Mouse (Mus musculus) MEL (cell line): Measurements from ENCODE around the gene Plekha5. TPM values are rescaled to one million over a fixed set of nuclear protein-coding genes. Genes with fewer than 3 reads are reported as not detected.

Experiments
- DNase-seq: peaks from one replicate; pipeline ENCODE4 v3.0.0; 2011; ENCODE audit warnings: low read depth, low spot score
- H3K27ac ChIP-seq: 2 replicates; pipeline ENCODE4 v1.5.1; 2012; ENCODE audit warnings: low read depth, mild to moderate bottlenecking, control low read depth, low read length, moderate library complexity; ENCODE audit not compliant: control insufficient read depth
- H3K27me3 ChIP-seq, 2 experiments: fragments of 150-350 bp in 1 of 2; sonication (generic) in 1 of 2; 2 replicates each; pipeline ENCODE4 v1.6.1; 2012; ENCODE audit warnings: low read length in 2 of 2, mild to moderate bottlenecking in 2 of 2, improper control_type of control experiment in 1 of 2, moderate library complexity in 1 of 2; ENCODE audit not compliant: insufficient read depth in 2 of 2, control insufficient read depth in 1 of 2
- H3K36me3 ChIP-seq, 2 experiments: 2 replicates each; pipeline ENCODE4 v1.6.1; 2012 to 2014; ENCODE audit warnings: low read length in 2 of 2, improper control_type of control experiment in 1 of 2, inconsistent platforms in 1 of 2, mild to moderate bottlenecking in 1 of 2; ENCODE audit not compliant: insufficient read depth in 2 of 2, control insufficient read depth in 1 of 2
- H3K4me1 ChIP-seq, 2 experiments: fragments of 150-350 bp in 1 of 2; sonication (generic) in 1 of 2; 2 replicates each; pipeline ENCODE4 v1.6.1; 2012; ENCODE audit warnings: low read length in 2 of 2, improper control_type of control experiment in 1 of 2, mild to moderate bottlenecking in 1 of 2; ENCODE audit not compliant: insufficient read depth in 2 of 2, control insufficient read depth in 1 of 2
- H3K4me3 ChIP-seq, 2 experiments: fragments of 150-350 bp in 1 of 2; sonication (generic) in 1 of 2; 2 replicates each; pipeline ENCODE4 v1.5.1; 2012; ENCODE audit warnings: low read depth in 2 of 2, low read length in 2 of 2, mild to moderate bottlenecking in 2 of 2, moderate library complexity in 2 of 2, control low read depth in 1 of 2, improper control_type of control experiment in 1 of 2; ENCODE audit not compliant: control insufficient read depth in 1 of 2, insufficient read depth in 1 of 2
- H3K79me2 ChIP-seq: 2 replicates; pipeline ENCODE4 v1.6.1; 2012; ENCODE audit warnings: mild to moderate bottlenecking, low read length, moderate library complexity; ENCODE audit not compliant: control insufficient read depth, poor library complexity, insufficient read depth
- H3K9ac ChIP-seq: 2 replicates; pipeline ENCODE4 v1.6.1; 2012; ENCODE audit warnings: low read depth, mild to moderate bottlenecking, control low read depth, low read length, moderate library complexity; ENCODE audit not compliant: control insufficient read depth, poor library complexity, severe bottlenecking
- H3K9me3 ChIP-seq: fragments of 150-350 bp; sonication (generic); replicated peaks from 2 replicates; pipeline ENCODE4 v1.6.1; 2012; ENCODE audit warnings: mild to moderate bottlenecking, low read length, improper control_type of control experiment, moderate library complexity; ENCODE audit not compliant: insufficient read depth
- CTCF ChIP-seq, 3 experiments: IDR thresholded peaks in 2 of 3; conservative IDR thresholded peaks in 1 of 3; 2 replicates each; pipeline ENCODE4 v1.5.1; 2011 to 2012; ENCODE audit warnings: low read length in 3 of 3, low read depth in 2 of 3, mild to moderate bottlenecking in 2 of 3, improper control_type of control experiment in 1 of 3, inconsistent platforms in 1 of 3, mixed read lengths in 1 of 3, moderate library complexity in 1 of 3; ENCODE audit not compliant: control insufficient read depth in 1 of 3, insufficient read depth in 1 of 3, poor library complexity in 1 of 3, severe bottlenecking in 1 of 3
- ELF1 ChIP-seq: IDR thresholded peaks from 2 replicates; pipeline ENCODE4 v1.6.1; 2014; ENCODE audit warnings: low read depth, mild to moderate bottlenecking, inconsistent platforms, low read length, improper control_type of control experiment, moderate library complexity
- EP300 ChIP-seq, 2 experiments: IDR thresholded peaks; 2 replicates each; pipeline ENCODE4 v1.6.1; 2011; ENCODE audit warnings: improper control_type of control experiment in 2 of 2, low read length in 2 of 2, low read depth in 1 of 2, mild to moderate bottlenecking in 1 of 2
- GATA1 ChIP-seq: IDR thresholded peaks from 2 replicates; pipeline ENCODE4 v1.6.1; 2011; ENCODE audit warnings: low read depth, low read length, improper control_type of control experiment
- HCFC1 ChIP-seq: IDR thresholded peaks from 2 replicates; pipeline ENCODE4 v1.6.1; 2012; ENCODE audit warnings: low read depth, mild to moderate bottlenecking, inconsistent platforms, low read length, improper control_type of control experiment, moderate library complexity
- MAX ChIP-seq: IDR thresholded peaks from 2 replicates; pipeline ENCODE4 v1.6.1; 2011; ENCODE audit warnings: low read length, improper control_type of control experiment
- MYB ChIP-seq: IDR thresholded peaks from 2 replicates; pipeline ENCODE4 v1.6.1; 2011; ENCODE audit warnings: mild to moderate bottlenecking, low read depth, low read length, improper control_type of control experiment
- MYC ChIP-seq: IDR thresholded peaks from 2 replicates; pipeline ENCODE4 v1.6.1; 2011; ENCODE audit warnings: low read depth, mild to moderate bottlenecking, low read length, improper control_type of control experiment, moderate library complexity
- NELFE ChIP-seq: IDR thresholded peaks from 2 replicates; pipeline ENCODE4 v1.6.1; 2011; ENCODE audit warnings: low read depth, low read length, improper control_type of control experiment
- POLR2AphosphoS5 ChIP-seq: IDR thresholded peaks from 2 replicates; pipeline ENCODE4 v1.6.1; 2012; ENCODE audit warnings: low read depth, borderline replicate concordance, mild to moderate bottlenecking, inconsistent platforms, low read length, moderate library complexity, mixed read lengths
- RAD21 ChIP-seq: IDR thresholded peaks from 2 replicates; pipeline ENCODE4 v1.6.1; 2011; ENCODE audit warnings: mild to moderate bottlenecking, low read depth, low read length, improper control_type of control experiment
- SIN3A ChIP-seq: IDR thresholded peaks from 2 replicates; pipeline ENCODE4 v1.6.1; 2012; ENCODE audit warnings: low read length, improper control_type of control experiment, inconsistent platforms
- SMC3 ChIP-seq: IDR thresholded peaks from 2 replicates; pipeline ENCODE4 v1.6.1; 2011; ENCODE audit warnings: low read depth, low read length, improper control_type of control experiment
- TAL1 ChIP-seq: IDR thresholded peaks from 2 replicates; pipeline ENCODE4 v1.6.1; 2012; ENCODE audit warnings: mild to moderate bottlenecking, inconsistent platforms, low read length, moderate library complexity, mixed read lengths
- TBP ChIP-seq: IDR thresholded peaks from 2 replicates; pipeline ENCODE4 v1.8.0; 2011; ENCODE audit warnings: low read depth, low read length, improper control_type of control experiment
- TCF12 ChIP-seq: IDR thresholded peaks from 2 replicates; pipeline ENCODE4 v1.6.1; 2014; ENCODE audit warnings: low read depth, mild to moderate bottlenecking, inconsistent platforms, low read length, improper control_type of control experiment, moderate library complexity
- UBTF ChIP-seq: IDR thresholded peaks from 2 replicates; pipeline ENCODE4 v1.6.1; 2012; ENCODE audit warnings: low read depth, mild to moderate bottlenecking, inconsistent platforms, low read length, improper control_type of control experiment, moderate library complexity, borderline replicate concordance; ENCODE audit not compliant: insufficient read depth
- USF1 ChIP-seq: IDR thresholded peaks from 2 replicates; pipeline ENCODE4 v1.6.1; 2014; ENCODE audit warnings: low read depth, mild to moderate bottlenecking, inconsistent platforms, low read length, improper control_type of control experiment, moderate library complexity
- ZC3H11A ChIP-seq: IDR thresholded peaks from 2 replicates; pipeline ENCODE4 v1.6.1; 2012; ENCODE audit warnings: low read depth, mild to moderate bottlenecking, inconsistent platforms, low read length, improper control_type of control experiment
- ZMIZ1 ChIP-seq: IDR thresholded peaks from 2 replicates; pipeline ENCODE4 v1.6.1; 2012; ENCODE audit warnings: low read depth, mild to moderate bottlenecking, inconsistent platforms, low read length, improper control_type of control experiment, moderate library complexity
- polyA plus RNA-seq, 2 experiments: library from polyadenylated mRNA; stranded (reverse) in 1 of 2; unstranded in 1 of 2; fragments of >175 nt in 1 of 2; fragments of >200 nt in 1 of 2; gene quantifications; 2 replicates each; pipeline versions ENCODE4 v1.2.1 to v1.2.4; 2012; ENCODE audit warnings: low replicate concordance in 2 of 2, low read depth in 1 of 2; ENCODE audit not compliant: insufficient read length in 2 of 2, insufficient read depth in 1 of 2, missing spikeins in 1 of 2
- total RNA-seq: library from RNA; depleted of rRNA; stranded (reverse); fragments of 300-350 nt; gene quantifications from 2 replicates; pipeline ENCODE4 v1.2.3, GENCODE M21; 2012

Plekha5 gene
- total and polyA plus RNA-seq, 3 experiments: 0.24 to 0.35 TPM; not detected in 1

GRCm38 (mm10) chr6:140443374-140443773 is 19.5 kb downstream of the Plekha5 start:
- TF ChIP-seq NELFE: no peak
- no peak for TF ChIP-seq GATA1
- TF ChIP-seq SIN3A: no peak
- TF ChIP-seq TBP: no peak
- TF ChIP-seq CTCF (IDR thresholded peaks at IDR 0.05 in 2 of 3, conservative IDR thresholded peaks at IDR 0.05 in 1 of 3; ENCODE audit: control insufficient read depth in 1 of 3, insufficient read depth in 1 of 3, low read depth in 2 of 3, low read length in 3 of 3, poor library complexity in 1 of 3, severe bottlenecking in 1 of 3): peak in 2 of 3 experiments; percentile 39 to 41; a peak in 4 of 6 replicates
- no peak for TF ChIP-seq MYC
- peak; percentile 39 for TF ChIP-seq SMC3
- TF ChIP-seq RAD21: peak; percentile 25
- TF ChIP-seq UBTF: no peak
- TF ChIP-seq ZC3H11A: peak; percentile 20; the same call in 1 of the 2 replicates
- Histone ChIP-seq H3K4me3 (no peak overlapping the region), H3K27ac (no peak overlapping the region), H3K9ac (no peak overlapping the region), H3K4me1 (no peaks in the 10 kb centered on the region), H3K9me3 (no peaks in the 10 kb centered on the region), H3K36me3 (no peaks in the 10 kb centered on the region), H3K79me2 (no peaks in the 10 kb centered on the region), H3K27me3 (no peaks in the 10 kb centered on the region)
- peak; percentile 23 for DNase-seq

GRCm38 (mm10) chr6:140444147-140444546 is 20.3 kb downstream of the Plekha5 start:
- no peak overlapping the region for H3K27ac ChIP-seq
- H3K4me3 ChIP-seq: no peak overlapping the region
- H3K9me3 ChIP-seq: no peaks in the 10 kb centered on the region
- H3K36me3 ChIP-seq: no peaks in the 10 kb centered on the region
- no peak for DNase-seq
- no peaks in the 10 kb centered on the region for H3K27me3 ChIP-seq
- no peak for TF ChIP-seq MYB
- TF ChIP-seq HCFC1: no peak
- TF ChIP-seq ZMIZ1: no peak
- TF ChIP-seq TAL1: no peak
- no peak for TF ChIP-seq CTCF (IDR thresholded peaks at IDR 0.05 in 2 of 3, conservative IDR thresholded peaks at IDR 0.05 in 1 of 3; ENCODE audit: control insufficient read depth in 1 of 3, insufficient read depth in 1 of 3, low read depth in 2 of 3, low read length in 3 of 3, poor library complexity in 1 of 3, severe bottlenecking in 1 of 3)
- TF ChIP-seq POLR2AphosphoS5: no peak
- TF ChIP-seq NELFE: no peak
- no peak for TF ChIP-seq MAX
- TF ChIP-seq USF1: no peak
- TF ChIP-seq ELF1: no peak
- no peak for TF ChIP-seq EP300 (IDR thresholded peaks at IDR 0.05; ENCODE audit: low read depth in 1 of 2, low read length in 2 of 2)
- TF ChIP-seq ZC3H11A: no peak
- TF ChIP-seq SIN3A: no peak
- no peak for TF ChIP-seq TBP
- TF ChIP-seq GATA1: no peak
- TF ChIP-seq TCF12: no peak
- H3K4me1 ChIP-seq: no peaks in the 10 kb centered on the region
- no peak overlapping the region for H3K9ac ChIP-seq
- H3K79me2 ChIP-seq: no peaks in the 10 kb centered on the region
